Mouse (Mus musculus): Measurements from ENCODE around the gene Ckap5.

- TF ChIP-seq CTCF (IDR thresholded peaks at IDR 0.05; ENCODE audit: low read depth) = no peak
- TF ChIP-seq EP300 (IDR thresholded peaks at IDR 0.05; ENCODE audit: low read depth) = no peak
Measured at GRCm38 (mm10) chr2:91484698-91485097, 41.9 kb upstream of the Ckap5 start.

All from liver, embryonic 14.5 days (tissue).